Mouse (Mus musculus): ENCODE data around the gene Chkb. TPM values are rescaled to one million over a fixed set of nuclear protein-coding genes. Genes with fewer than 3 reads are reported as not detected.
"Not testable (repeated sequence)": the region's sequence is repeated elsewhere in the genome, so short reads cannot be mapped to it uniquely, and the experiment has no call there.

Chkb gene
- total RNA-seq, 2 experiments from 2014 or later = 34.3 to 43.4 TPM

GRCm38 (mm10) chr15:89454857-89455256, 25.1 kb upstream of the Chkb start:
- DNase-seq (ENCODE audit: extremely low spot score in 1 of 2, low spot score in 1 of 2) = no peak

GRCm38 (mm10) chr15:89453865-89454478, 24.3 kb upstream of the Chkb start, which contains the start of gene Mapk8ip2:
Mapk8ip2 (plus strand) TSS chr15:89453913.
- peak; percentile 46 to 54 for DNase-seq (ENCODE audit: extremely low spot score in 1 of 2, low spot score in 1 of 2)

GRCm38 (mm10) chr15:89452906-89453864, 23.5 kb upstream of the Chkb start:
- DNase-seq (ENCODE audit: extremely low spot score in 1 of 2, low spot score in 1 of 2) = no peak

GRCm38 (mm10) chr15:89442486-89443070, 12.9 kb upstream of the Chkb start:
- no peak for DNase-seq (ENCODE audit: extremely low spot score in 1 of 2, low spot score in 1 of 2)

- no peak for DNase-seq (ENCODE audit: extremely low spot score in 1 of 2, low spot score in 1 of 2)
Measured at GRCm38 (mm10) chr15:89435878-89436277, 6.2 kb upstream of the Chkb start.

GRCm38 (mm10) chr15:89434136-89434535, 4.4 kb upstream of the Chkb start:
- DNase-seq (ENCODE audit: extremely low spot score in 1 of 2, low spot score in 1 of 2) = no peak

- no peak for DNase-seq (ENCODE audit: extremely low spot score in 1 of 2, low spot score in 1 of 2)
Measured at GRCm38 (mm10) chr15:89432946-89433345, 3.2 kb upstream of the Chkb start.

- DNase-seq (ENCODE audit: extremely low spot score in 1 of 2, low spot score in 1 of 2) = no peak
Measured at GRCm38 (mm10) chr15:89431806-89432205, 2.1 kb upstream of the Chkb start.

GRCm38 (mm10) chr15:89431271-89431670, 1.6 kb upstream of the Chkb start:
- DNase-seq (ENCODE audit: extremely low spot score in 1 of 2, low spot score in 1 of 2) = no peak

- DNase-seq (ENCODE audit: extremely low spot score in 1 of 2, low spot score in 1 of 2) = not testable (repeated sequence)
Measured at GRCm38 (mm10) chr15:89430771-89431170, 1.1 kb upstream of the Chkb start.

GRCm38 (mm10) chr15:89430341-89430740, 633 bp upstream of the Chkb start:
- DNase-seq (ENCODE audit: extremely low spot score in 1 of 2, low spot score in 1 of 2) = no peak

GRCm38 (mm10) chr15:89428821-89429351, 822 bp downstream of the Chkb start:
- DNase-seq (ENCODE audit: extremely low spot score in 1 of 2, low spot score in 1 of 2) = no peak

GRCm38 (mm10) chr15:89428136-89428790, 1.4 kb downstream of the Chkb start:
- DNase-seq (ENCODE audit: extremely low spot score in 1 of 2, low spot score in 1 of 2) = no peak

- no peak for DNase-seq (ENCODE audit: extremely low spot score in 1 of 2, low spot score in 1 of 2)
Measured at GRCm38 (mm10) chr15:89426716-89427115, 3.0 kb downstream of the Chkb start.

- no peak for DNase-seq (ENCODE audit: extremely low spot score in 1 of 2, low spot score in 1 of 2)
Measured at GRCm38 (mm10) chr15:89425711-89426121, 4.0 kb downstream of the Chkb start, which contains the start of gene Cpt1b. Cpt1b (minus strand) TSS chr15:89425863.

GRCm38 (mm10) chr15:89424621-89425020, 5.1 kb downstream of the Chkb start:
- no peak for DNase-seq (ENCODE audit: extremely low spot score in 1 of 2, low spot score in 1 of 2)

GRCm38 (mm10) chr15:89421938-89422337, 7.8 kb downstream of the Chkb start:
- DNase-seq (ENCODE audit: extremely low spot score in 1 of 2, low spot score in 1 of 2) = no peak

GRCm38 (mm10) chr15:89415282-89415681, 14.4 kb downstream of the Chkb start:
- DNase-seq (ENCODE audit: extremely low spot score in 1 of 2, low spot score in 1 of 2) = no peak

- no peak for DNase-seq (ENCODE audit: extremely low spot score in 1 of 2, low spot score in 1 of 2)
Measured at GRCm38 (mm10) chr15:89410118-89410517, 19.6 kb downstream of the Chkb start, which contains the start of gene Syce3. Syce3 (minus strand) TSS chr15:89410503.

- no peak for DNase-seq (ENCODE audit: extremely low spot score in 1 of 2, low spot score in 1 of 2)
Measured at GRCm38 (mm10) chr15:89406691-89407090, 23.0 kb downstream of the Chkb start.

Data from layer of hippocampus, postnatal 25 days (tissue).